Mouse (Mus musculus) left cerebral cortex, adult 2 months (tissue): ENCODE measurements around the gene Ctcfl. TPM values are rescaled to one million over a fixed set of nuclear protein-coding genes. Genes with fewer than 3 reads are reported as not detected.
"Not testable (repeated sequence)": the region's sequence is repeated elsewhere in the genome, so short reads cannot be mapped to it uniquely, and the experiment has no call there.

Experiments
- DNase-seq, 2 experiments: peaks; one replicate each; pipeline ENCODE4 v3.0.0; 2021 to 2022; ENCODE audit warnings: low spot score in 2 of 2, mixed read lengths in 1 of 2; ENCODE audit errors: extremely low spot score in 1 of 2
- H3K27ac ChIP-seq: fragments of 200-600 bp; 2 replicates; pipeline ENCODE4 v1.8.1; 2022
- H3K4me3 ChIP-seq: fragments of 200-600 bp; 2 replicates; pipeline ENCODE4 v1.8.1; 2022
- CTCF ChIP-seq: fragments of 200-600 bp; IDR thresholded peaks from 2 replicates; pipeline ENCODE4 v1.8.1; 2022; ENCODE audit warnings: antibody characterized with exemption, mild to moderate bottlenecking, moderate library complexity
- intact Hi-C: fragments of 180-260 bp; cut with DNase I; formaldehyde crosslinking; loops from one replicate; pipeline ENCODE4 v1.15.1; 2025
- total RNA-seq, 2 experiments: library from RNA; stranded (reverse); gene quantifications; 2 replicates each; pipeline ENCODE4 v1.2.3; 2021

The Ctcfl gene
- total RNA-seq, 2 experiments from 2014 or later, result 0.14 TPM; not detected in 1

- no peak for DNase-seq
- TF ChIP-seq CTCF, result no peak
These were observed 15.4 kb upstream of the Ctcfl start for GRCm38 (mm10) chr2:173134695-173135094.

DNA sequence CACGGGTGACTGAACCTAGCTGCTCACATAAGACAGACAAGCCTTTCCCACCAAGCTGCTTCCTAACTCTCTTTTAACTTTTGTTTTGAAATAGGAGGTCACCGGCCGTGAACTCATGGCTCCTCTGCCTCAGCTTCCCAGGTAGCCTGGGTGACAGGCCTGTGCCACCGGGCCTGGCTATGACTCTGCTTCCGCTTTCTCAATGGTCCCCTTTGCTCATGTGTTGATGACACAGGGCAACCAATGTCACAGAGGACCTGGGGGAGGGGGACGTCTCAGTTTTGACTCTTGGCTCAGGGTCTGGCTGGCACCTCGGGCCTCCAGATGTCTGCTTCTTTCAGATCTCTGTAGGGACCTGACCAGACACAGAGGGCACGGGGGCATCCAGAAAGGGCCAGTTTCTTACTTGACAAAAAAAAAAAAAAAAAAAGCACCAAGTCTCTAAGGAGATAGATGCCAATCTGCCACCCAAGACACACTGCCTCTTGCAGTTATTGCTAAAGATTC, 13.5 kb upstream of the Ctcfl start:
- no peak for DNase-seq
- Histone ChIP-seq H3K4me3 (no peak overlapping the region), H3K27ac (no peak overlapping the region)
- TF ChIP-seq CTCF, result no peak
- intact Hi-C loops, result no loop called here

More at GRCm38 (mm10) chr2:173134695-173135094, 15.4 kb upstream of the Ctcfl start:
- intact Hi-C loops, result no loop called here
- Histone ChIP-seq H3K4me3 (no peak overlapping the region), H3K27ac (no peak overlapping the region)

DNA sequence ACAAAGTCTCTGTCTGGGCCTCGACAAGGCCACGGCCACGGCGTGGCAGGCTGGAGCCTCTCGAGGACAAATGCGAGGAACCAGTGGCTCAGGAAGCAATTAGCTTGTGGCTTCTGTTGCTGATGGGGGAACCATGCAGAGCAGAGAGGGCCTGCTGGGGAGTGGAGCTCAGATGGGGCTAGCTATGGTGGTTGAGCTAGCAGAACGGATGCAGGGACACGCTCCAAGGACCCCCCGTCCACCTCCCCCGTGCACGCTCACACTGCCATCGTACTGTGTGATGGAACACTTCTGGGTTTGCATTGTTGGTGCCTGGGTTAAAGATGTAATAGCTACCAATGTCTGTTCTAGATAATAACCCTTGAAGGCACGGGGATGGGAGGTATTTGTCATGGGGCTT, 12.9 kb upstream of the Ctcfl start:
- no peak for DNase-seq
- TF ChIP-seq CTCF, result no peak
- H3K27ac ChIP-seq, result no peak overlapping the region

DNA sequence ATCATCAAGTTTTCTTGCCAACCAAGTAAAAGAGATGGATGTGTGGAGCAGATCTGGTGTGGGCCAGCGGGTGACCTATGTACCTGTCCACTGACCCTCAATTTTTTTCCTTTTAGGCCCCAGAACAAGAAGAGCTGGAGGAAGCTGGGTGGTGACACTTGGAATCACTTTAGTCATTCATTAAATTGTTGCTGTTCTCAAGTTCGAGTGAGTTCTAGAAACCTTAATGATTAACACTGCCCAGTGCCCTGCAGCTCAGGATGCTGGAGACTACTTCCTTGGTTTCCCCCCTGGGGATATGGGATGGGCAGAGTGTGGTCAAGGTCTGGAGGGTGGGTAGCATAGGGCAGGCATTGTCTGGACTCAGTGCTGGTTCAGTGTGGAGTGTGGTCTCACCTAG, 9.8 kb upstream of the Ctcfl start:
- DNase-seq, result no peak
- Histone ChIP-seq H3K4me3 (no peak overlapping the region), H3K27ac (no peak overlapping the region)
- intact Hi-C loops, result no loop called here
- TF ChIP-seq CTCF, result no peak

More for the DNA sequence above, 12.9 kb upstream of the Ctcfl start:
- H3K4me3 ChIP-seq, result no peak overlapping the region
- intact Hi-C loops, result no loop called here

DNA sequence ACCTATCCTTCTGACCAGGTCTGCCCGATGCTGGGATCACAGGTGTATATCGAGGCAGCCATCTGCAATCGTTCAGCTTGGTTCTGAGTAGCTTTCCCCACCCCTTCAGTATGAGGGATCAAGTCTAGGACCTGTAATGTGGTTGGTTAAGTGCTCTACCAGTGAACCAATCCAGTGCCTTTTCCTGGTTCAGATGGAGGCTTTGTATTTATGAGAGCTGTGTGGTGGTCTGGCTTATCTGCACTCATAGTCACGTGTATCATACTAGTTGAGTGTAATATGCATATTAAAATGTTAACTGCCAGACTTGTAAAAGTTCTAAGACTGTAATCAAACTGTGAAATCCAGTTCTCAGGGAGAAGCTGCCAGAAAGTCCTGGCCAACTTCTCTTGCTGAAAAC, 7.1 kb upstream of the Ctcfl start:
- no peak for DNase-seq
- Histone ChIP-seq H3K27ac (no peak overlapping the region), H3K4me3 (no peak overlapping the region)
- no peak for TF ChIP-seq CTCF
- intact Hi-C loops, result no loop called here

- TF ChIP-seq CTCF, result no peak
- Histone ChIP-seq H3K4me3 (no peak overlapping the region), H3K27ac (no peak overlapping the region)
- no peak for DNase-seq
- intact Hi-C loops, result no loop called here
These were observed 4.9 kb upstream of the Ctcfl start for GRCm38 (mm10) chr2:173124022-173124735.

- H3K4me3 ChIP-seq, DNase-seq, intact Hi-C loops, H3K27ac ChIP-seq: not testable (repeated sequence)
These were observed 792 bp upstream of the Ctcfl start for GRCm38 (mm10) chr2:173120117-173120516.

DNA sequence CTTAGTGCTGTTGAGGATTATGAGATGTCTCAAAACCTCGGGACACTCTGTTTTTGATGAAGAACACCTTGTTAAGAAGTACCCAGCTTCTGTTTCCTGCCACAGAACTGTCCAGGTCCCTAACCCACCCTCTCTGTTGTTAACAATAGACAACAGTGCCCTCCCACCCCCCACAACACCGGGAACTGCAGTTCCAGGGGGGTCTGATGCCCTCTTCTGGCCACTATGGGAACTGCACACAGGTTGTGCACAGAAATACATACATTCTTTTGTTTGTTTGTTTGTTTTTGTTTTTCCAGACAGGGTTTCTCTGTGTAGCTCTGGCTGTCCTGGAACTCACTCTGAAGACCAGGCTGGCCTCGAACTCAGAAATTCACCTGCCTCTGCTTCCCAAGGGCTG, 5.5 kb downstream of the Ctcfl start:
- peak; percentile 21 for TF ChIP-seq CTCF
- DNase-seq, H3K4me3 ChIP-seq, intact Hi-C loops, H3K27ac ChIP-seq: not testable (repeated sequence)

DNA sequence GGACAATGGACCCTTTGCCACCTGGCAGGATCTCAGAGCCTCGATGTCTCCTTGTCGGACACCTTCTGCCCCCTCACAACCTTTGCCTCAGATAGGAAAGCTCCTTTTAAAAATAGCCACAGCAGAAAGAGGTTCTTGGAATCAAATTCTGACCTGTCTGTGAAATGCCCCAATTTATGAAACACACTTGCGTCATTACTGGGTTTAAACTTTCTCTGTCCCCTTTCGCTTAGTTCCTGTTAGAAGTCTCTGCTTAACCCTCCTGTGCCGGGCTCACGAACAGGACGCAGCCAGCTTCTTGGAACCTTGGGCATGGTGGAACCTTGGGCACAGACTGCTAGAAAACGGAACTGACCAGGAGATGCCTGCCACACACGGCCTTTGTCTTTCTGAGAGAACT, 8.8 kb downstream of the Ctcfl start:
- no peak for TF ChIP-seq CTCF
- intact Hi-C loops, result no loop called here
- Histone ChIP-seq H3K4me3 (no peak overlapping the region), H3K27ac (no peak overlapping the region)
- no peak for DNase-seq

DNA sequence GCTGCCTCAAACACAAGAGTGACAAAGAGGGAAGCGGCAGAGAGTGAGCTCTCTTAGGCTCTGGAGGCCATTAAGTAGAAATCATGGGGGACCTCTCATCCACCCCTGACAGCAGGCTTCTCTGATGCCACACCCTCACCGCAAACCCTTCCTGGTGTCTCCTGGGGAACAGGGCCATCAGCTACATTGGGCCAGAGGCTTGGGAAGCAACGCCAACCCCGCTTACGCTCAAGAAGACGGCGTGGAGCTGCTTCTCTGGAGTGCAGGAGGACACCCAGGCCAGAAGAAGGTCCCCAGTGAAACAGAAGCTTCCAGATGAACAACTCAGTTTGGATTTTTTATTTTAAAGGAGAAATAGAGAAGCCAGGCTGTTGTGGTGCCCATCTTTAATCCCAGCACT, 9.8 kb downstream of the Ctcfl start:
- no peak for TF ChIP-seq CTCF
- DNase-seq, result no peak
- Histone ChIP-seq H3K4me3 (no peak overlapping the region), H3K27ac (no peak overlapping the region)
- intact Hi-C loops, result no loop called here

DNA sequence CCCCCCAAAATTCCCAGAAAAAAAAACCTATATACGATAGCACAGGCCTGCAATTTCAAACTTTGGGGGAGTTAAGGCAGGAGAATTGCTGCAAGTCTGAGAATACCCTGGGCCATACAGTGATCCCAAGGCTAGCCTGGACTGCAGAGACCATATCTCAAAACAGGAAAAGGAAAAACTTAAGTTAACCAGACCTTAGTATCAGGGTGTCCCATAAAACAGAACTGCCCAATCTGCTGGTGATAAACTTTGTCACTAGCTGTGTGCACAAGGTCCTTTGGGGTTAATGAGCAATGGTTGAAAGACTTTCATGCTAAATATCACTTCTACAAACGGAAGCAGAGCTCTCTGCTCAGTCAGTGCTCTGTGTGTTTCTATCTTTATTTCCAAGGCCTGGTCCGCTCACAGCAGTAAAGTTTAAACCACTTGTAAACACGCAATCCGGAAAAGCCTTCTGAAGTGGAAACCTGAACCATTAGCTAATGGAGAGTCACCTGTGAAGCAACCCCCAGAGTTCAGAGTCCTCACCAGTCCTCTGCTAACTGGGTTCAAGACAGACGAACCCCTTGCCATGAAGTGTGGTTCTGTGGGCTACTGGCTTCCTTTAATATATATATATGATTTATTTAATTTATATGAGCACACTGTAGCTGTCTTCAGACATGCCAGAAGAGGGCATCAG, 10.7 kb downstream of the Ctcfl start:
- Histone ChIP-seq H3K4me3 (no peak overlapping the region), H3K27ac (no peak overlapping the region)
- intact Hi-C loops, result no loop called here
- no peak for DNase-seq
- no peak; the same call in 1 of the 2 replicates for TF ChIP-seq CTCF
